Mouse (Mus musculus): ENCODE data around the gene Nrcam. TPM values are rescaled to one million over a fixed set of nuclear protein-coding genes. Genes with fewer than 3 reads are reported as not detected.
"Not testable (repeated sequence)": the region's sequence is repeated elsewhere in the genome, so short reads cannot be mapped to it uniquely, and the experiment has no call there.

Nrcam gene
- total RNA-seq (2021): 1 to 10 TPM; 3.6 to 4.7 TPM
- long read RNA-seq, experiment 1, partial matches to known transcripts: 0 of 1 reads
- long read RNA-seq, experiment 1, other reads (novel, unspliced or antisense): 1 of 1 reads
- long read RNA-seq, experiment 2, partial matches to known transcripts: 0 of 2 reads
- long read RNA-seq, experiment 2, other reads (novel, unspliced or antisense): 2 of 2 reads

DNA sequence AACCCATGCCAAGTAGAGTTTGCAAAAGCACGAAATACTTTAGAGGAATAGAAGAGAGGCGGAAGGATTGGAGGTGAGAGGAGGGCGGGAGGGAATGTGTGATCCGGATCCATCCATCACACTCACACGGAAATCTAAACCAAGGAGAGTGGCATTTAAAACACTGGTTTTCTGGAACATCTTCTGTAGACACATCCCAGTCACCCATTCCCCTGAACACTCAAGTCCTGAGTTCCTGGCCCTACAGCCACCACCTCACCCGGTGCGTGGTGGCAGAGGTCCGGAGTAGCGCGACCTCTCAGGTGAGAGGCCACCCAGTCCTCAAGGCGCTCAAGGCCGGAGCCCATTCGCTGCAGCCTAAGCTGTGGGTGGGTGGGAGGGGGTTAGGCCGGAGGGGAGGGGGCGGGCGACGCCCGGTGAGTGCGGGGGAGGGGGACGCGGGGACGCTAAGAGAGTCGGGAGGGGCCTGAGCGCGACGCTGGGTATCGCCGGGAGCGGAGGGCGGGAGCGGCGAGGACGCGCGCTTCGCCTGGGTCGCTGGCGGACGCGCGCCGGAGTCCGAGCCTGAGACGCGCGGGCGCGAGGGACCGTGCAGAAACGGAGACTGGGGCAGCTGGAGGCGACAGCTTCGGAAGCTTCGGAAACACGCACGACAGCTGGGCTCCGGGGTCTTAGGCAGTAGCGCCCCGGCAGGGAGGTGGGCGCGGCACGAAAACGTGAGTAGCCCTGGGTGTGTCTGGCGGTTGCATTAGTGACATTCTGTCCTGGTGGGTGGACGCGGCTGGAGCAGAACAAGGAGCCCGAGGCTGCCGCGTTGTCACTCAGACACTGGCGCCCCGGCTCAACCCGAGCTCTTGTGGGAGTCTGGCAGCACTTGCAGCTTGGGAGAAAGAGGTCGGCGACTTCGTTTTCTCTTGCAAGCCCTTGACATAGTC lies at the start of gene Nrcam:
Gene Nrcam, plus strand, starts transcription at position 505 of the 935 bp plus-strand sequence.
- peak; percentile 51 for DNase-seq

GRCm38 (mm10) chr12:44280147-44280546 lies 48.5 kb upstream of the Nrcam start:
- not testable (repeated sequence) for DNase-seq

- no peak for DNase-seq
Measured at GRCm38 (mm10) chr12:44281534-44281933, 47.2 kb upstream of the Nrcam start.

- no peak for DNase-seq
Measured at GRCm38 (mm10) chr12:44283378-44283777, 45.3 kb upstream of the Nrcam start.

DNA sequence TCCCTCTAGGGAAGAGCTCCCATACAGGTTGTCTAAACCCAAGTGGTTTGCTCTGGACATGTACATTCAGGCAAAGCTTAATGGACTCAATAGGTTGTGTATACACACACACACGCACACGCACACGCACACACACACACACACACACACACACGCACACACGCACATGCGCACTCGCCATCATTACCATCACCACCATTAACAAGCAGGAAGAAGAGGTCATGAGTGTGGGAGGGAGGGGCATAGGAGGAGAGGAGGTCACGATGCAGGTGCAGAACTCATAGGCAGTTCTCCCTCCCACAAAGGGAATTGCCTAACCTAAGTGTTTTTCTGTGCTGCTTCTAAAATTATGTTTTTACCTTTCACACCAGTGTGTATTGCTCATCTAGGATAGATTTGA lies 41.7 kb upstream of the Nrcam start:
- DNase-seq: no peak

GRCm38 (mm10) chr12:44292281-44292680 lies 36.4 kb upstream of the Nrcam start:
- peak; percentile 61 for DNase-seq

- DNase-seq: no peak
Measured at GRCm38 (mm10) chr12:44300793-44301192, 27.9 kb upstream of the Nrcam start.

DNA sequence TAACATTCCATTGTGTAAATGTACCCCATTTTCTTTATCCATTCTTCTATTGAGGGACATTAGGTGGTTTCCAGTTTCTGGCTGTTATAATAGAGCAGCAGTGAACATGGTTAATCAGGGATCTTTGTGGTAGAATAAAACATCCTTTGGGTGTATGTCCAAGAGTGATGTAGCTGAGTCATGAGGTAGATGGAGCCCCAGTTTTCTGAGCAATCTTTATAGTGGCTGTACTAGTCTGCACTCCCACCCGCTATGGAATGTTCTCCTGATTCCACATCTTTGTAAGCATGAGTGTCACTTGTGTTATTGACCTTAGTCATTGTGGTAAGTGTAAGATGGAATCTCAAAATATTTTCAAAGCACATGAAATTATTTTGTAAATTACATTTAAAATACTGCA lies 24.7 kb upstream of the Nrcam start:
- DNase-seq: no peak

DNA sequence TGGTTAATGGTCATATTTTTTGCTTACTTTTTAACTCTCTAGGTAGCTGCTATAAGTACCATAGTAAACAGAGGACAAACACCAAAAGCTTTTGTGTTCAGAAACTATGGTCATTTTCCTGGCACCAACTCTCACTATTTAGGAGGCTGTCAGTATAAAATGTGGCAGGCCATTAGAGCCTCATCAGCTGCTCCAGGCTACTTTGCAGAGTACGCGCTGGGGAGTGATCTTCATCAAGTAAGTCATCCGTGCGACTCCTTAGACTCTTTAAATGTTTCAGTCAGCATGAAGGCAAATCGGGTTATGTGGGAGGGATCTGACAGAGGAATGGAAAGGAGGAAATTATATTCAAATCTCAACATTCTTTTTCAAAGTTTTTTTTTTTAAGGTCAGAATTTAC lies 23.8 kb upstream of the Nrcam start:
- no peak for DNase-seq

DNA sequence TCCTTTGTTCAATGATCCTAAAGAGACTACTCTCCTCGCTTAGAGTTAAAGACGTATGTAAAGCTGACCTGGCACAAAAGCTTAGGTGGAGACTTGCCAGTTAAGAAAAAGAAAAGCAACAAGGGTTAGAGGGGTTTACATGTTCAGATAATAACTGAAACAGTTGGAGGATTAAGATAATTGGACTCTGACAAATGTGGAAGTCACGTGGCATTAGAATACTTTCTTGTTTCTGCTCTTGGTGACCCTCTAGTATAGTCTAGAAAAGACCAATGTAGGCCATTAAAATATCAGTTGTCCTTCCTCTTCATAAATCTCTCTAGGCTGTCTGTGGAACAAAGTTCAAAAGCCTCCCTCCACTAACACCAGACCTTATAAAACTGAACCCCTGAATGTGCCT lies 20.5 kb upstream of the Nrcam start:
- no peak for DNase-seq

DNA sequence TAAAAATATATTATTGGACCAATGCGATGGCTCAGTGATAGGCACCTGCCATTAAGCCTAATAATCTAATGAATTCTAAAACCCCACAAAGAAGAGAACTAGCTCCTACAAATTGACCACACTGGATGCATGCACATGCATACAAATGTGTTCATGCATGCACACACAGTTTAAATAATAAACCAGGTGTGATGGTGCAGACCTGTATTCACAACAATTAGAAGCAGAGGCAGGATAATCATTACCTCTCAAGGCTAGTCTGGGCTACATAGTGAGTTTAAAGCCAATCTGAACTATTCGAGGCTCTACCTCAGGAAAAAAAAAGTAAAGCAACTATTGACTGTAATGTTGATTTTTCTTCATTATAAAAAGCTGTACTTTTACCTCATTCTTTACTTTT lies 13.5 kb upstream of the Nrcam start:
- no peak for DNase-seq

GRCm38 (mm10) chr12:44325091-44325490 lies 3.6 kb upstream of the Nrcam start:
- no peak for DNase-seq

DNA sequence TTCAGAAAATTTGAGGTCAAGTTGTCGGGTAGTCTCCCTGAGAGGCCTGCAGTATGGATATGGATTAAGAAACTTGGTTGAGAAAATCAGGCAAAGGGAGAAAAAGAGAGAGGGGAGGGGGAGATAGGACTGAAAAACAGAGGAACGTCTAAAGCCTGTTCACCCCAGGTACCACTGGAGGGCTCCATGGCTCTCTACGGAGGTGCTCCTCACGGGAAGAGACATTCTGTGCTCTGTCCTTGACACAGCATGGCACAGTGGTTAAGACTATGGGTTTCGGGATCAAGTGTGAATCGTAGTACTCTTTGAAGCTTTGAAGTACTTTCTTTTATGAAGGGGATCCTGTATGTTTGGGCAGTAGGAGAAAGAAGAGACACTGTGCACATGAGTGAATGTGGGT lies 1.2 kb upstream of the Nrcam start:
- no peak for DNase-seq

GRCm38 (mm10) chr12:44329316-44330215 lies 881 bp downstream of the Nrcam start:
- peak; percentile 19 for DNase-seq

DNA sequence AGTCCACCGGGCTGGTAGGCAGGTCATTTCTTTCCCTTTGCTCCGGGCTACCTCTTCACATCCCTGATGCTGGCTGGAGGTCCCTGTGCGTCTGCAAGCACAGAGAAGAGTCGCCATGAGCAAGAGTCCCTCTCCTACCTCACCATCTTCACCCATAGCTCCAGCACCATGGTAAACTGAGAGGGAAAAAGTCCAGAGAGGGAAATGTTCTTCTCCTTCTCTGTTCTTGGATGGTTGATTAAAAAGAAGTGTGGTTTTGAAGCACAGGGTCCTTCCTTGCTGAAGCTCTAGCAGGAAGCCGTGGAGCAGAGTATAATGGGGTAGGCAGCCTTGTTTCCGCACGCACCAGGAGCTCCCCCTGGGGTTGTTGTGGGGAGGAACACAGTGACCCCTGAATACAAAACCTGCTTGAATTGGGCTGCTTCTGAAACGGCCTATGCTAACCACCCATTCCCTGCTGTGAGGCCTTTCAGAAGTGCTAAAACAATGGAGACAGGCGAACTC lies 1.6 kb downstream of the Nrcam start:
- DNase-seq: no peak

DNA sequence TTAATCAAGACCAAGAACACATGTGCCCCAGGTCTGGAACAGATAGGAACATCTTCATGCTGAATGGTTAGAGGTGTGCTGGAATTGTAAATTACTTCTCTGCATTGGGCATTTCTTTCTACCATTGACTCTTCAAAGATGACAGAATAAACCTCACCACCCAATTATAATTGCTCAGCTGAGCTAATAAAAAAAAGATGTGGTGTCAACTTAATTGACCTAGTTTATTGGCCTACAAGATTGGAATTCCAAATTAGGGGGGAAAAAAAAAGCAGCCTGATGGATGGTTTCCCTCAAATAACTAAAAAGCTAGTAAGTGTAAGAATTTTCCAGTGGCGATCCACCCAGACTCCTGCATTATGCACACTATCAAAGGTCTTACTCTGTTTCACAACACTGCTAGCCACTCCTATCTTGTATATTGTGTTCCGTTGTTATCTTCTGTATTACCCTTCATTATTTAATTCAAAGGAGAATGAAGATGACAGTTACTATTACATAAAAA lies 8.5 kb downstream of the Nrcam start:
- DNase-seq: no peak

DNA sequence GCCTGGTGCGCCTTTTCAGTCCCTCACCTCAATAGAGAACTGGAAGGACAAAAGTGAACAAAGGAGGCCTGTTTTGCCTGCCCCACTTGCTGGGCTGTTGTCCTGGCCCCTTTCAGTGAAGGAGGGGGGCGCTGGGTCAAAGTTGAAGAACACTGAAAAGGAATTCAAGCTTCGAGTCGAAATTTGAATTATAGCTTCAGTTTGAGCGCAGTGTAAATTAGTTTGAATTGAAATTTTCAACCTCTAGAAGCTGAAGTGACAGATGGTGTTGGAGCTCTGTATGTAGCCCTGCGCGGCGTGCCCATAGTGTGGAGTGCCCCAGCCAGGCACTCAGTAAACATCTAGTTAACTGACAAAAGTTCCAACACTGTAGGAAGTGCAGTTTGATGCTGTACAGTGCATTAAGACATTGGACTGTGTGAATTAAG lies 9.5 kb downstream of the Nrcam start:
- no peak for DNase-seq

- no peak for DNase-seq
Measured at GRCm38 (mm10) chr12:44344075-44344474, 15.4 kb downstream of the Nrcam start.

GRCm38 (mm10) chr12:44345251-44345650 lies 16.6 kb downstream of the Nrcam start:
- no peak for DNase-seq

DNA sequence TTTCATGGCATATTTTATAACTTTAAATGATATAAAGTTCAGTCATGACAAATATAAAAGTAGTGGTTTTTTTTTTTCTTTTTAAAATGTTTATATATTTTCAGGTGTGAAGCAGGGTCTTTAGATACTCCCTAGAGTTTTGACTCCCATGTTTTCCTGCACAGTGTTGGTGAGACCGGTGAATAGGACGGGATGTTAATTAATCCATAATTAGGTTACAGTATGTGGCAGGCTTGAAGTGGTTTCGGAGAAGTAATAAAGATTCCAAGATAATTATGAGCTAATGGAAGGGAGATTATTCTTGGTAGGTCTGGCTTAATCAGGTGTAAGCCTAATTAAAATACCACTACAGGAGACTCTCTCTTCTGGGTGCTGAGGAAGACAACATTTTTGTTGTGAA lies 17.5 kb downstream of the Nrcam start:
- no peak for DNase-seq

- no peak for DNase-seq
Measured at GRCm38 (mm10) chr12:44355116-44355515, 26.4 kb downstream of the Nrcam start.

DNA sequence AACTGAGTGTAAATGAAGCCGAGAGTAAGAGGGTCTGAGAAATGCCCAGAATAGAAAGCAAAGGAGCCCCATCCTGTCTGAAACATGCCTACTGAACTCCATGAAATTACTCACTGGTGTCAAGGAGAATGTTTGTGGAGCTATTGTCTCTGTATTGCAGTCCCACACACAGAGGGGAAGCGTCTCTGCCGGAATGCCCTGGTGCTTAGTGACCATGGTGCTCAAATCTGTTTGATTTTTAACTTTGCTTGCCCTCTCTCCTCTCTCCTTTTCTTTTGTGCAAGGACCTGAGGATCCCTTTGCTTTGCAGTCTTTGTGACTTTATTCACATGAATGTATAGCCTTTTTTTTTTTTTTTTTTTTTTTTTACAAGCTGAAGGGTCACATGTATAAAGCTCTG lies 28.8 kb downstream of the Nrcam start:
- DNase-seq: no peak
